Mouse (Mus musculus) natural killer cell, adult 2 months (primary cell): Measurements from ENCODE around the gene Adam26a.
"Not testable (repeated sequence)": the region's sequence is repeated elsewhere in the genome, so short reads cannot be mapped to it uniquely, and the experiment has no call there.

Experiments used
- DNase-seq, 2 experiments: peaks; one replicate each; pipeline ENCODE4 v3.0.0; 2022; ENCODE audit warnings: low spot score in 2 of 2

Gene Adam26a

DNA sequence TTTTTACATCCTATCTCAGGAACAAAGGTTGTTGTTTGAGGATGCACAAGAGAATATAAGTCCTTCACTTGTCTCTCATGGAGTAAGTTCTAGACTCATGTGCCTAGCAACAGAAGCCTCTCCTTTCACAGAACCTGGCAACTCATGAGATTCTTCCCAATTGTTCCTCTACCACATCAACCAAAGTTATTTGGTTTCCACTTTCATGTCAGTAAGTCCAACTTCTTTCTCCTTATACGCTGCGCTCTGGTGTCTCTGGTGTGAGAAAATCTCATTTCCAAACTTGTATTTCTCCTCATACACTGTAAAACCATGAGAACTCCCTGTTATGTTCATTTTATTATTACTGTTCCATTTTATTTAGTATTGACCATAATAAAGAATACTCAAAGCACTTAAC, at the start of gene Adam26a:
Gene Adam26a (minus strand): TSS at position 101 of the 400 bp plus-strand sequence.
- not testable (repeated sequence) for DNase-seq

DNA sequence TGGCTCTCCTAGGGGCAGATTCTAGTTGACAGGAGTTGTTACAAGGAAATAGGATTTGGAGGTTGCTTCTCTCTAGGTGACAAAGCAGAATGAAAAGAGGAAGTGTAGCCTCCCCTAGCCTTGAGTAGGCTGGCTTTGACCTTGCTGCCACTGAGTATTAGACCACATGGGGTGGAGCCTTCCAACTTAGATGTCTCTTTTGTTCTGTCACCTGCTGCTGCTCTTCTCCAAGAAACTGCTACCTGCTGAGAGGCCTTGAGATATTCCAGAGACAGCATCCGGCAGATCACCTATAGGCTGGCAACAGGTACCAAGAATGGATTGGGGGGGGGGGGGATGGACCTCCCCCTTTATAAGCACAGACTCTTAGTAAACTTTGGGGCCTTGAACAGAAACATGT, 39.5 kb upstream of the Adam26a start:
- no peak for DNase-seq

DNA sequence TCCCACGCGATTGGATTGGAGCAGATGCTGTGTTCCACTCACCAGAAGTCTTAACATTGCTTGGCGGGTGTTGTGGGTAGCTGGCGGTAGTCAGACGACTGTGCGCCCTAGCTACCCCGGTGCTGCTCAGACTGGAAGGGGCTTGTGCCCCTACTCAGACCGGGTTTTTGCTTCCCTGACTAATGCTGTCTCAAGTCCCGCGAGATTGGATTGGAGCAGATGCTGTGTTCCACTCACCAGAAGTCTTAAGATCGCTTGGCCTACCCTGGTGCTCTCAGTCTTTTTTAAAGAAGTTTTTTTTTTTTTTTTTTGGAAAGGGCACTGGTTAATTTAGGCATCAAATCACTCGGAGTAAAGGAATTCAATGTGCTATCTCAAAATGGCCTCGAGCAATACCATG, 27.1 kb upstream of the Adam26a start:
- not testable (repeated sequence) for DNase-seq

DNA sequence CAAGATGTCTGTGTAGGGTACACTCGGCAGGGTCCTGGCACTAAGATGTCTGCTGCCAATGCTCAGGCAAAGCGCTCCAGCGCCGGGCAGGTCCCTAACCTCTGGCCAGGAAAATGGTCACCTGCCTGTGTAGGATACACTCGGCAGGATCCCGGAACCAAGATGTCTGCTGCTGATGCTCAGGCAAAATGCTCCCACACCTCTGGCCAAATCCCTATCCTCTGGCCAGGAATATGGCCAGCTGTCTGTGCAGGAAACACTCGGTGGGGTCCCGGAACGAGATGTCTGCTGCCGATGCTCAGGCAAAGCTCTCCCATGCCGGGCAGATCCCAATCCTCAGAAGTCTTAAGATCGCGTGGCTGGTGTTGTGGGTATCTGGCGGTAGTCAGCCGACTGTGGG, 26.7 kb upstream of the Adam26a start:
- DNase-seq = not testable (repeated sequence)

DNA sequence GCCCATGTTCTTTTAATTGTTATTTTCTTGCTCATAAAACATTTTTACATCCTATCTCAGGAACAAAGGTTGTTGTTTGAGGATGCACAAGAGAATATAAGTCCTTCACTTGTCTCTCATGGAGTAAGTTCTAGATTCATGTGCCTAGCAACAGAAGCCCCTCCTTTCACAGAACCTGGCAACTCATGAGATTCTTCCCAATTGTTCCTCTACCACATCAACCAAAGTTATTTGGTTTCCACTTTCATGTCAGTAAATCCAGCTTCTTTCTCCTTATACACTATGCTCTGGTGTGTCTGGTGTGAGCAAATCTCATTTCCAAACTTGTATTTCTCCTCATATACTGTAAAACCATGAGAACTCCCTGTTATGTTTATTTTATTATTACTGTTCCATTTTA, 48.5 kb downstream of the Adam26a start, which contains the start of gene Adam26b:
Gene Adam26b (minus strand): TSS at position 101 of the 400 bp plus-strand sequence.
- DNase-seq = not testable (repeated sequence)
